Mouse (Mus musculus) forebrain, embryonic 10.5 days (tissue): Measurements from ENCODE around the gene Cyfip1. TPM values are rescaled to one million over a fixed set of nuclear protein-coding genes. Genes with fewer than 3 reads are reported as not detected.
A peak's percentile ranks its signal among the peaks of the same experiment; 100 is the strongest.

Experiments used
- DNase-seq: peaks from one replicate; pipeline ENCODE4 v3.0.0-alpha.2; 2017; ENCODE audit warnings: low spot score; ENCODE audit errors: extremely low spot score
- H3K27ac ChIP-seq: fragments of 300-500 bp; sonication (generic); 2 replicates; pipeline ENCODE4 v1.5.1; 2016; ENCODE audit warnings: mild to moderate bottlenecking
- H3K27me3 ChIP-seq: fragments of 300-500 bp; sonication (generic); 2 replicates; pipeline ENCODE4 v1.6.1; 2016; ENCODE audit warnings: mild to moderate bottlenecking; ENCODE audit not compliant: poor library complexity, severe bottlenecking
- H3K36me3 ChIP-seq: fragments of 300-500 bp; sonication (generic); replicated peaks from 2 replicates; pipeline ENCODE4 v1.6.1; 2016; ENCODE audit warnings: mild to moderate bottlenecking, moderate library complexity
- H3K4me1 ChIP-seq: fragments of 300-500 bp; sonication (generic); 2 replicates; pipeline ENCODE4 v1.6.1; 2016
- H3K4me3 ChIP-seq: fragments of 300-500 bp; sonication (generic); 2 replicates; pipeline ENCODE4 v1.5.1; 2016; ENCODE audit warnings: mild to moderate bottlenecking, moderate library complexity
- H3K9me3 ChIP-seq: fragments of 300-500 bp; sonication (generic); 2 replicates; pipeline ENCODE4 v1.6.1; 2016; ENCODE audit warnings: mild to moderate bottlenecking, moderate library complexity
- WGBS: fragments of 180-500 bp; shearing (Covaris S2); methylation state at CpG from one replicate; pipeline ENCODE4 v1.1.7; 2016; 5-methylcytosine and 5-hydroxymethylcytosine counted together
- polyA plus RNA-seq: library from polyadenylated mRNA; unstranded; fragments of >200 nt; fragmentation: Nextera tagmentation; extraction: Ambion mirVana; gene quantifications from 2 replicates; pipeline ENCODE4 v1.2.1, GENCODE M21; 2016

Cyfip1 gene
- polyA plus RNA-seq, 1 experiment from 2014 or later: 87.6 TPM

DNA sequence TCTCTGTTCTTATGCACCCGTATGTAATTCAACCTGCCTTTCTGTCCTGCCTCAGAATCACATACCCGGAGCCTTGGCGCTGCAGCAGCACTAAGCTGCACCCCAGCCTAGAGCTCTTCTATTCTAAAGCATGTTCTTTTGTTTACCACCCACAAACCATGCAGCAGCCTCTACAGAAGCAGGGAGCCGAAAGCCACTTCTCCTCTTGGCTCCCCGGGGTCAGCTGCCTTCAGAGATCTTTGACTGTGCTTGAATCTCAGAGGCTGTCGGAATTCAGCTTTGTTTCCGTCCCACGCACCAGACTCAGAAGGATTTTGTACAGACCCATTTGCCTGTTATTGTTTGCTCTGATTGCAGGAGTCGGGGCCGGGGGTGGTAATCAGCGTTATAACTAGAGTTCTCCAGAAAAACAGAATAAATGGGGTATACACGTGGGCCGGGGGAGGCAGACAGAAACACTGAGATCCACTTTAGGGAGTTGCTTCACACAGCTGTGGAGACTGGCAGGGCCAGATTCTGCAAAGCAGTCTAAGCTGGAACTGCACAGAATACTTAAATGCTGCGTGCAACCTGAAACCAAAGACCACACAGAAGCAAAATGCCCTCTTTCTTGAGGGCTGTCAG lies 8.5 kb downstream of the Cyfip1 start:
- Histone ChIP-seq H3K4me1 (peaks cover 29% of the 10 kb centered on the region), H3K36me3 (peaks cover 10% of the 10 kb centered on the region), H3K4me3 (peak overlapping the region; percentile 26), H3K9me3 (no peaks in the 10 kb centered on the region), H3K27me3 (no peaks in the 10 kb centered on the region), H3K27ac (peak overlapping the region; percentile 77)
- WGBS: 30% methylated on average over 14 of the region's 14 CpGs
- DNase-seq: peak; percentile 24

DNA sequence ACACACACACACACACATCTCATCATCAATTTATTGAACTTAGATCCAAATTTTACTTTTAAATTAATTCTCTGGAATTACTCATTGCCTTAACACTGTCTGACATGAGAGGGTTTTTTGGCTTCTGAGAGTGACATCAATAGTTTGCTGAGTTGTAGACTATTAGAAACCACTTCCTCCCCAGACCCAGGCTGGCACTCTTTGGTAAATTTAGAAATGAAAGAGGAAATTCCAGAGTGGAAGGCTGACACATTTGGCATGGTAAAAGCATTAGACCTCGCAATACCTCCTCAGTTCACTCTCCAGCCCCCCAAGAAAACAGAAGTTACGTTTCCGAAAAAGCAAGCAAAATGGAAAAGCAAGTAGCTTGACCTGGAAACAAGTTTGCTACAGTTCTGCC lies 11.2 kb downstream of the Cyfip1 start:
- Histone ChIP-seq H3K4me1 (peaks cover 29% of the 10 kb centered on the region), H3K4me3 (no peak overlapping the region)

DNA sequence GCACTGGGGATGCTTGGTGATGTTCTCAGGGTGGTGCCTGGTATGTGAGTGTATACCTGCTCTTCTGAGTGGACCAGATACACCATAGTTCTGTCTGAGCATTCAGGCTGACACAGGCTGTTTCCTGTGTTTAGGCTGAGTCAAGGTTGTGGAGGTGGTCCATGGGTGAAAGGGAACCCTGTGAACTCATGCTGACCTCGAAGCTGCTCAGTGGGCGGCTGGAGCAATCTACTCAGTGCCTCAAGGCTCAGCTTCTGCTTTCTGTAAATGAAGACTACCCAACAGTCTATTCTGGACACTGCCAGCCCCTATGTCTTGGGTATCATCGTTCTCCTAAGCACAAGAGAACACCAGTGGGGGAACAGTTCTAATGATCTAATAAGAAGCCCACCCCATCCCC lies 14.1 kb downstream of the Cyfip1 start:
- Histone ChIP-seq H3K27me3 (no peaks in the 10 kb centered on the region), H3K4me3 (no peak overlapping the region), H3K9me3 (no peaks in the 10 kb centered on the region), H3K36me3 (peaks cover 10% of the 10 kb centered on the region; the same call in 1 of the 2 replicates), H3K27ac (no peak overlapping the region), H3K4me1 (peaks cover 12% of the 10 kb centered on the region)
- WGBS: 82% methylated on average over 3 of the region's 3 CpGs
- no peak for DNase-seq

More for the DNA sequence above, 11.2 kb downstream of the Cyfip1 start:
- Histone ChIP-seq H3K27ac (no peak overlapping the region), H3K27me3 (no peaks in the 10 kb centered on the region), H3K36me3 (peaks cover 14% of the 10 kb centered on the region), H3K9me3 (no peaks in the 10 kb centered on the region)
- 89% methylated on average over 3 of the region's 3 CpGs for WGBS
- no peak for DNase-seq

DNA sequence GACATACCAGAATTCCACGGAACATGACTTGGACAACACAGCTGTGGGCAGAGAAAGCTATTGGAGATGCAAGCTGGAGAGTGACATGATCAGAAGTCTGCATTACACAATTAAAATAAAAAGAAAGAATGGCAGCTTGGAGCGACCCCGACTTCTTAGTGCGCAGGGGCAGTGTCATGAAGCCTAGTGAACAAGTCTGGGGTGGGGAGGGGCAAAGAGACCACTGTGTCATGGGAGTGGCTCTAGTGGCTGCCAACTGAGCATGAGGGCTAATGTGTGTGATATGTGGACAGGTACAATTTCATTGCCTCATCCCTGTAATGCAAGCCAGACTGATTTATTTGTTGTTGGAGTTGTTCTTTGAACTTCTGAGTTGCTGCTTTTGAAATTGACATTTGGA lies 15.2 kb downstream of the Cyfip1 start:
- Histone ChIP-seq H3K36me3 (peaks cover 13% of the 10 kb centered on the region; the same call in 1 of the 2 replicates), H3K4me3 (no peak overlapping the region), H3K4me1 (0 out of 2 replicates have a peak, but pooled peaks cover 3% of the 10 kb centered on the region), H3K9me3 (no peaks in the 10 kb centered on the region), H3K27me3 (no peaks in the 10 kb centered on the region), H3K27ac (no peak overlapping the region)
- no peak for DNase-seq
- WGBS: 95% methylated on average over 4 of the region's 4 CpGs

DNA sequence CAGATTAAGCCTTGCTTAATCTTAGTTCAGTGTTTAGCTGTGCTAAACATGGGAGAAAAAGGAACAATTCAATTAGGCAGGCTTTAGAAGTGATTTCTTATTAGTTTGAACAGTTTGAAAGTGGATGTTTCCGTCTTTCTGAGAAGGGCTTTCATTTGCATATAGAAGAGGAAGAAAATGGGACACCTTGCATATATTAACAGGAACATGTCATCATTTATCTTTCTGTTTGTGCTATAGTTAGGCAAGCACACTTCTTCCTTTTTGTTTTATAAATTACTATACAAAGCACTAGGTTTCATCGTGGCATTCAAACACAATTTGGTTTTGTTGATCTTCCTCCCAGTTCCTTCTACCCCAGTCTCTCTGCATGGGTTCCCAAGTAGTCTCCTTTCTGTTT lies 16.2 kb downstream of the Cyfip1 start:
- DNase-seq: no peak
- H3K4me1 ChIP-seq: 0 out of 2 replicates have a peak, but pooled peaks cover 3% of the 10 kb centered on the region
- H3K27me3 ChIP-seq: no peaks in the 10 kb centered on the region
- H3K4me3 ChIP-seq: no peak overlapping the region
- H3K9me3 ChIP-seq: no peaks in the 10 kb centered on the region
- peaks cover 20% of the 10 kb centered on the region for H3K36me3 ChIP-seq
- 74% methylated on average over 2 of the region's 2 CpGs for WGBS
- H3K27ac ChIP-seq: no peak overlapping the region

DNA sequence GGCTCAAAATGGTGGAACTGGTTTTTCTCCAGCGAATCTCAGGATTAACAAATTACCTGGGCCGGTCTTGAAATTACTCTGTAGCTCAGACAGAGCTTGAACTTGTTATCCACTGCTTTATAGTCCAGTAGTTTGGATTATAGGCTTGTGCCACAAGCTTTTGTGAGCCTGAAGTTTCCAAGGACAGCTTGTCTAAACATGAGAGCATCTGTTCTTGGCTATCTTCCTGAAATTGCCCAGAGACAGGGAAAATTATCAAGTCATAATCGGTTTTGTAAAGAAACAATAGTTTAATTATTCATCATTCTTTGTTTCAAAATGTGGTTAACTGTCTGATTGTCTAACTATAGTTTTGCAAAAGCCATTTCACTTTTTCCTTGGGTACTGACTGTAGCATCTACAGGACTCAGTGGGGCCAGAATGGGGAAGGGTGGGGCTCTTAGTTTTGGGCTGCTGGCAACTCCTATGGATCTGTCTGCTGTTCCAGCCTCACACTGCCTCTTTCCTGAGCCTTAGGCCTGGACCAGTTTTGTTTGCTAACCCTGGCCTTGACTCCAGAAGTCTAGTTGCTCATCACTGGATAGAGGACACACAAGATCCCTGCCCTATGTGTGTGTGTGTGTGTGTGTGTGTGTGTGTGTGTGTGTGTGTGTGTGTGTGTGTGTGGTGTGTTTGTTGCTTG lies 17.4 kb downstream of the Cyfip1 start:
- WGBS: 93% methylated on average over 3 of the region's 3 CpGs
- no peaks in the 10 kb centered on the region for H3K27me3 ChIP-seq
- 0 out of 2 replicates have a peak, but pooled peaks cover 3% of the 10 kb centered on the region for H3K4me1 ChIP-seq
- H3K27ac ChIP-seq: no peak overlapping the region
- no peaks in the 10 kb centered on the region for H3K9me3 ChIP-seq
- no peak overlapping the region for H3K4me3 ChIP-seq
- DNase-seq: no peak
- peaks cover 30% of the 10 kb centered on the region for H3K36me3 ChIP-seq

DNA sequence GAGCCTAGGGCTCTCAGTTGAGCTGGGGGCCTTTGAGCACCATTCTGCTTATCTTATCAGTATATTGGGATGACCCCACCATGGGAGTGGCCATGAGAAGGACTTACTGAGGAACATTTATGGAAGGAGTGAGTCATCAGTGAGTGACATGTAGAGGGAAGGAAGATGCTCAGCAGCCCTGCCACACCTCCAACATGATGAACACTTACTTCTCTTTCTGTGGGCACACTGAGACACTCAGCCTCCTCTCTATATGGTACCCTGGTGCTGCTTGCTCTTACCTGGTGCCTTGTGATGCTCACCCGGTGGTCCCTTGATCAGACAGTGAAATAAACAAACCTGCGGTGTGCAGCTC lies 17.9 kb downstream of the Cyfip1 start:
- 0 out of 2 replicates have a peak, but pooled peaks cover 3% of the 10 kb centered on the region for H3K4me1 ChIP-seq
- H3K27me3 ChIP-seq: no peaks in the 10 kb centered on the region
- DNase-seq: no peak
- no peaks in the 10 kb centered on the region for H3K9me3 ChIP-seq
- H3K4me3 ChIP-seq: no peak overlapping the region
- peaks cover 30% of the 10 kb centered on the region for H3K36me3 ChIP-seq
- 97% methylated on average over 2 of the region's 2 CpGs for WGBS
- no peak overlapping the region for H3K27ac ChIP-seq

DNA sequence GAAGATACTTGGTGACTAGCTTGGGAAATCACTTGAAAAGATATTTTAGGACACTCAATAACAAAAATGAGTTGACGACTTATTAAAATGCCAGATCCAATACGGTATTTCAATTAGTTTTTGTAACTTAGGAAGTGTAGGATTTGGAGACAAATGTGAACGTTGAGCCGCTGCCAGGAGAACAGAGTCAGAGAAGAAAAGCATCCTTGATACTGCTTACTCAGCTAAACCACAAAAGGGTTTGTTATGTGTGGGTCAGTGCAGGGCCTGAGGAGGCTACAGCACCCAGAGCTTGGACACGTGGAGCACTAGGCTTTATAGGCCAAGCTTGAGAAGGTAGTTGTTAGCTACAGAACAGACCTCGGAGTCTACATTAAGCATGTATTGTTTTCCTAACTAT lies 18.4 kb downstream of the Cyfip1 start:
- no peak overlapping the region for H3K4me3 ChIP-seq
- DNase-seq: no peak
- H3K36me3 ChIP-seq: peaks cover 30% of the 10 kb centered on the region
- no peaks in the 10 kb centered on the region for H3K9me3 ChIP-seq
- no peak overlapping the region for H3K27ac ChIP-seq
- 0 out of 2 replicates have a peak, but pooled peaks cover 3% of the 10 kb centered on the region for H3K4me1 ChIP-seq
- H3K27me3 ChIP-seq: no peaks in the 10 kb centered on the region
- WGBS: 95% methylated on average over 6 of the region's 6 CpGs

DNA sequence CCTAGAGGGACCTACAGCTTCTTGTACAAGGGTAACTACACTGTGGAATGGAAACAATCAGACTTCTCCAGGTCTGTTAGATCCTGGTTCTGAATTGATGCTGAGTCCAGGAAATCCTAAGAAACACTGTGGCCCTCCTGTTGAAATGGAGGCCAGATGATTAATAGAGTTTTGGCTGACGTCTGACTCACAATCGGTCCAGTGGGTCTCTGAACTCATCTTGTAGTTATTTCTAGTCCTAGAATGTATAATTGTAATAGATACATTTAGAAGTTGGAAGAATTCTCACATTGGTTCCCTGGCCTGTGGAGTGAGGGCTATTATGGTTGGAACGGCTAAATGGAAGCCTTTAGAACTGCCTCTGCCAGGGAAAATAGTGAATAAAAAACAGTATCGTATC lies 19.6 kb downstream of the Cyfip1 start:
- H3K4me1 ChIP-seq: peaks cover 10% of the 10 kb centered on the region
- no peak for DNase-seq
- WGBS: 94% methylated on average over 4 of the region's 4 CpGs

DNA sequence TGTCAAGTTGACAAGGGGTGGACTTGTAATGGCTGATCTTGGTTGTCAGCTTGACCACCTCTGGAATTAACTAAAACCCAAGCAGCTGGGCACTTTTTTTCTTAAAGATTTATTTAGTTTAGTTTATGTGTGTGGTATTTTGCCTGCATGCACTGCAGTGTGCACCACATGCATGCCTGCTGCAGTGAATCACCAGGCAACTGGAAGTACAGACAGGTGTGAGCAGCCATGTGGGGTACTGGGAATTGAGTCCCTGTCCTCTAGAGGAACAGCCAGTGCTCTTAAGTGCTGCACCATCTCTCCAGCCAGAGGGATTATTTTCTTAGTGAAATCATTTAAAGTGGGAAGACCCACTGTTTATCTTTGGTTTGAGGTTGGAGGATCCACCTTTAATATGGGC lies 23.5 kb downstream of the Cyfip1 start:
- Histone ChIP-seq H3K9me3 (no peaks in the 10 kb centered on the region), H3K4me1 (peaks cover 24% of the 10 kb centered on the region), H3K36me3 (peaks cover 20% of the 10 kb centered on the region), H3K4me3 (no peak overlapping the region), H3K27me3 (no peaks in the 10 kb centered on the region), H3K27ac (no peak overlapping the region)
- DNase-seq: no peak

More for the DNA sequence above, 19.6 kb downstream of the Cyfip1 start:
- Histone ChIP-seq H3K4me3 (no peak overlapping the region), H3K27ac (no peak overlapping the region), H3K36me3 (peaks cover 30% of the 10 kb centered on the region), H3K9me3 (no peaks in the 10 kb centered on the region), H3K27me3 (no peaks in the 10 kb centered on the region)

DNA sequence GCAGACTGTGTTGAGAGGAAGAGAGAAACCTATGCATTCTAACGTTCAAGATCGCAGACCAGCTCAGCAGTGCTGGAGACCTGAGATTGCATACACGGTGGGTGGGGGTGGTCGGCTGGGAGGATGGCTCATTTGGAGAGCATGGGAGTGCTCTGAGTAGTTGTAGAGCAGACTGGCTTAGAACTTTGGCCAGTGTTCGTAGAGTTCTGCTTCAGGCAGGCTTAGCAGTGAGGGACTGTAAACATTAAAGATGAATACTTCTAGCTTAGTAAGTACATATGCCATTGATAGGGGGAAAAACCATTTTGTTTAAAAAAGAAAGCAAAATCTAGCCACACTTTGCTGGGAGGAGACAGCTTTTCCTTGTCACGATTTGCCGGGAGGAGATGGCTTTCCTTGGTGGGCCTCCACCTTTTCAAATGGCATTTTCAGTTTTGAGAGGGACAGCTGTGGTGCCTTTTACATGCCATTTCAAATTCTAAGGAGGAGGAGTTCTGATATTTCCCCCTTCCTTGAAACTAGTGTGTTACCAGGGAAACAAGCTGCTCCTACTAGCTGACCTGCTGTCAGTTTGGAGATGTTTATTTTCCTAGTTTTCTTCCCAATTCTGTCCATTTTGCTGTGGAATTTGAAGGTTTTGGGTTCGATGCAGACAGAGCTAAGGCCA lies 24.3 kb downstream of the Cyfip1 start:
- Histone ChIP-seq H3K27me3 (no peaks in the 10 kb centered on the region), H3K36me3 (peaks cover 20% of the 10 kb centered on the region), H3K9me3 (no peaks in the 10 kb centered on the region), H3K4me1 (peaks cover 24% of the 10 kb centered on the region), H3K27ac (no peak overlapping the region), H3K4me3 (no peak overlapping the region)
- no peak for DNase-seq
- WGBS: 86% methylated on average over 8 of the region's 8 CpGs

DNA sequence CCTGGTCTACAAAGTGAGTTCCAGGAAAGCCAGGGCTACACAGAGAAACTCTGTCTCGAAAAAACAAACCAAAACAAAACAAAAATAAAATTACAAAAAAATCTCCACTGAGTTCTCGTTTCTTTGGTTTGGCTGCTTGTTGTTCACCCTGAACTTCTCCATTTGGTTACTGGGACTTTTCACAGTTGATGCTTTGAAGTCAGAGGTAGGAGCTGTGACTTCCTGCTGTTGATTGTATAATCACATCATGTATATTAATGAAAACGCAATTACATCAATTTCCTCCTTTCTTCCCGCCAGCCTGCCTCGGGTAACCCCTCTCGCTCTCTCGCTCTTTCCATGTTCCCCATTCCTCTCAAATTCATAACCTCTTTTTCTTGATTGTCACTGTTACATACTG lies 26.7 kb downstream of the Cyfip1 start:
- Histone ChIP-seq H3K27me3 (no peaks in the 10 kb centered on the region), H3K4me3 (no peak overlapping the region), H3K36me3 (peaks cover 19% of the 10 kb centered on the region), H3K27ac (no peak overlapping the region), H3K4me1 (peaks cover 24% of the 10 kb centered on the region), H3K9me3 (no peaks in the 10 kb centered on the region)
- 88% methylated on average over 7 of the region's 7 CpGs for WGBS
- DNase-seq: no peak

DNA sequence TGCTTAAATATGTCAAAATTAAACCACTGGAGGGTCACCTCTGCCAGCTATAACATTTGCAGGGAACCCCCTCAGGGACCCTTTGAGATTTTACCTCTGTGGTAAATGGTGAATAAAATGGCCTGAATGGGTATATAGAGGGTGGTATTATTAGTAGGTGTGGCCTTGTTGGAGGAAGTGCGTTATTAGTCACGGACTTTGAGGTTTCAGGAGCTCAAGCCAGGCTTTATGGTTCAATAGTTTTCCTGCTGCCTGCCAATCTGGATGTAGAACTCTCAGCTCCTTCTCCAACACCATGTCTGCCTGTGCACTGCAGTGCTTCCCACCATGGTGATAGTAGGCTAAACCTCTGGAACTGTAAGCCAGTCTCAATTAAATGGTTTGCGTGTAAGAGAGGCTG lies 27.7 kb downstream of the Cyfip1 start:
- Histone ChIP-seq H3K27ac (no peak overlapping the region), H3K27me3 (no peaks in the 10 kb centered on the region), H3K4me1 (peaks cover 24% of the 10 kb centered on the region), H3K36me3 (peaks cover 24% of the 10 kb centered on the region), H3K4me3 (no peak overlapping the region), H3K9me3 (no peaks in the 10 kb centered on the region)
- WGBS: 84% methylated on average over 3 of the region's 3 CpGs
- DNase-seq: no peak
